15 mouse cellular contexts compared by ENCODE assay signal in the genomic region with DNA sequence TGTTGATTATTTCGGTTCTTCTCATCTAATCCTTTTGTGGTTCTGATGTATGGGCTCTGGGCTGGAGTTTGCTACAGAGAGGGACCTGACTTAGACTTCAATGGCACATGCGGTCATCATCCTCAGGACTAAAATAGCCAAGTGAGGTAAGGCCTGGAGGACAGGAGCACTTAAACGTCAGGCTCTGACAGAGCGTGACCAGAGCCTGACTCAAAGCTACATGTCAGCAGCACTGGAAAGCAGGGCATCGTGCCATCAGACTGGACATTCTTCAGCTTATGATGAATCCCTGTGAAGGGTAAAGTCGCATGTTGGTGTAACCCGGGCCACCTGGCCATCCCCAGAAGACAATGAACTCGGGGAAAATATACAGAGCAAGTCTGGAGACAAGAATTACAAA.
DNase-seq lines count a peak whose midpoint lies in the region; ATAC-seq and TF ChIP-seq lines count a peak whose summit lies in the region.
"Had no signal": no experiment of that assay in that cellular context is flagged by ENCODE, and none has a peak within 500 bp of the region (broad histone marks: within the 10 kb centered on the region; RNA-seq: fewer than 3 reads in every experiment).

No protein-coding gene starts in this region.

- no peaks in the 10 kb centered on the region for H3K9me3 ChIP-seq in CH12.LX (replicated peaks; ENCODE audit: low read length)
- H3K9me3 ChIP-seq in kidney, embryonic 15.5 days (replicated peaks) = no peaks in the 10 kb centered on the region
- H3K9me3 ChIP-seq in intestine, postnatal 0 days (ENCODE audit: control insufficient read depth) = no peaks in the 10 kb centered on the region
- H3K9me3 ChIP-seq: forebrain, embryonic 15.5 days; limb, embryonic 15.5 days had no signal

- H3K27me3 ChIP-seq in CH12.LX (replicated peaks) = no peaks in the 10 kb centered on the region
- no peaks in the 10 kb centered on the region for H3K27me3 ChIP-seq in heart, adult 2 months (ENCODE audit: control insufficient read depth, insufficient read depth, low read length)
- H3K27me3 ChIP-seq in kidney, embryonic 15.5 days = no peaks in the 10 kb centered on the region
- H3K27me3 ChIP-seq in intestine, postnatal 0 days (replicated peaks; ENCODE audit: control insufficient read depth, insufficient read depth, low read length) = no peaks in the 10 kb centered on the region
- H3K27me3 ChIP-seq: forebrain, embryonic 15.5 days; limb, embryonic 15.5 days had no signal

- 63% methylated on average over 8 of the region's 8 CpGs for WGBS in heart, adult 2 months
- 67% methylated on average over 8 of the region's 8 CpGs for WGBS in kidney, embryonic 15.5 days
- WGBS in intestine, postnatal 0 days = 84% methylated on average over 8 of the region's 8 CpGs

- TF ChIP-seq POLR2A in CH12.LX (IDR thresholded peaks at IDR 0.05; ENCODE audit: low read depth, low read length) = no peak
- TF ChIP-seq POLR2A in heart, adult 2 months (IDR thresholded peaks at IDR 0.05; ENCODE audit: insufficient read depth, low read depth, low read length) = no peak

- in situ Hi-C loops in CH12.LX (cut with MboI; ENCODE audit: low pct_ligation_motif_present, low pct_unique_long_range_greater_than_20kb, low sequenced_read_pairs) = no loop called here

- no peak for TF ChIP-seq CTCF in CH12.LX (conservative IDR thresholded peaks at IDR 0.05 in 1 of 2, IDR thresholded peaks at IDR 0.05 in 1 of 2; ENCODE audit: low read depth in 2 of 2, low read length in 2 of 2)
- TF ChIP-seq CTCF in heart, adult 2 months (IDR thresholded peaks at IDR 0.05) = no peak
- TF ChIP-seq CTCF in intestine, postnatal 0 days (IDR thresholded peaks at IDR 0.05; ENCODE audit: low read depth) = no peak

- H3K9ac ChIP-seq in CH12.LX (ENCODE audit: insufficient read depth, low read depth) = no peak overlapping the region
- H3K9ac ChIP-seq in heart, adult 2 months (ENCODE audit: low read depth, low read length) = no peak overlapping the region
- H3K9ac ChIP-seq in kidney, embryonic 15.5 days = no peak overlapping the region
- H3K9ac ChIP-seq in intestine, postnatal 0 days (ENCODE audit: low read depth, low read length) = no peak overlapping the region
- H3K9ac ChIP-seq: forebrain, embryonic 15.5 days; limb, embryonic 15.5 days had no signal

- DNase-seq in CH12.LX (ENCODE audit: extremely low read depth) = peak; percentile 3
- peak in 1 of 2 experiments; percentile 44 for DNase-seq in heart, adult 2 months
- peak; percentile 34 to 70 for DNase-seq in heart, postnatal 10 days
- no peak for DNase-seq in ovary, postnatal 14 days (ENCODE audit: low spot score)
- DNase-seq: cerebellum, postnatal 25 days; lung, adult 2 months; midbrain, embryonic 14.5 days; thymus, postnatal 36 days had no signal

- 0 out of 4 replicates have a peak, but pooled peaks cover 0 to 3% of the 10 kb centered on the region in 2 experiments for H3K4me1 ChIP-seq in CH12.LX (ENCODE audit: control insufficient read depth in 1 of 2, insufficient read depth in 2 of 2)
- H3K4me1 ChIP-seq in heart, adult 2 months (ENCODE audit: control insufficient read depth, insufficient read depth, low read length) = no peaks in the 10 kb centered on the region
- peaks cover 8% of the 10 kb centered on the region for H3K4me1 ChIP-seq in kidney, embryonic 15.5 days
- peaks cover 5% of the 10 kb centered on the region; the same call in 1 of the 2 replicates for H3K4me1 ChIP-seq in intestine, postnatal 0 days (replicated peaks; ENCODE audit: control insufficient read depth, insufficient read depth, low read length)
- H3K4me1 ChIP-seq: forebrain, embryonic 15.5 days; limb, embryonic 15.5 days had no signal

- no peak overlapping the region for H3K4me2 ChIP-seq in CH12.LX (ENCODE audit: insufficient read depth, low read depth, poor library complexity, severe bottlenecking)
- no peak overlapping the region for H3K4me2 ChIP-seq in kidney, embryonic 15.5 days
- no peak overlapping the region for H3K4me2 ChIP-seq in intestine, postnatal 0 days (replicated peaks; ENCODE audit: low read depth)
- H3K4me2 ChIP-seq: forebrain, embryonic 15.5 days; limb, embryonic 15.5 days had no signal

- TF ChIP-seq EP300 in CH12.LX (IDR thresholded peaks at IDR 0.05; ENCODE audit: low read length) = no peak
- peak; percentile 57; the same call in 1 of the 2 replicates for TF ChIP-seq EP300 in heart, adult 2 months (IDR thresholded peaks at IDR 0.05; ENCODE audit: insufficient read depth, low read depth, low read length)

- H3K36me3 ChIP-seq in CH12.LX (replicated peaks in 1 of 2; ENCODE audit: control insufficient read depth in 1 of 2, insufficient read depth in 1 of 2, low read length in 1 of 2) = no peaks in the 10 kb centered on the region
- H3K36me3 ChIP-seq in heart, adult 2 months (ENCODE audit: control insufficient read depth, insufficient read depth, low read length) = no peaks in the 10 kb centered on the region
- no peaks in the 10 kb centered on the region for H3K36me3 ChIP-seq in kidney, embryonic 15.5 days
- H3K36me3 ChIP-seq in intestine, postnatal 0 days (ENCODE audit: control insufficient read depth, insufficient read depth) = no peaks in the 10 kb centered on the region
- H3K36me3 ChIP-seq: forebrain, embryonic 15.5 days; limb, embryonic 15.5 days had no signal

- intact Hi-C loops in heart, adult 2 months (cut with DNase I) = no loop called here
- intact Hi-C loops in heart, postnatal 10 days (cut with DNase I) = loop anchor here (10.0 kb wide), 1 partner anchor 211 kb away; no protein-coding TSS in a partner anchor

- H3K27ac ChIP-seq in CH12.LX (ENCODE audit: insufficient read depth, low read depth) = no peak overlapping the region
- no peak overlapping the region for H3K27ac ChIP-seq in heart, adult 2 months
- no peak overlapping the region for H3K27ac ChIP-seq in kidney, embryonic 15.5 days
- no peak overlapping the region for H3K27ac ChIP-seq in intestine, postnatal 0 days (ENCODE audit: low read depth, low read length)
- H3K27ac ChIP-seq: forebrain, embryonic 15.5 days; limb, embryonic 15.5 days; macrophage had no signal

- no peaks in the 10 kb centered on the region for H3K79me2 ChIP-seq in CH12.LX (replicated peaks; ENCODE audit: control insufficient read depth, extremely low read depth, insufficient read depth, poor library complexity, severe bottlenecking)
- no peaks in the 10 kb centered on the region for H3K79me2 ChIP-seq in heart, adult 2 months (replicated peaks; ENCODE audit: control insufficient read depth, insufficient read depth, low read length)

- ATAC-seq in kidney, embryonic 15.5 days (replicated peaks; ENCODE audit: low FRiP score) = peak; percentile 67; the same call in 1 of the 2 replicates
- ATAC-seq in CD4-positive, CD25-positive, alpha-beta regulatory T cell, adult 4 months = no peak
- ATAC-seq in intestine, postnatal 0 days = no peak
- no peak for ATAC-seq in granulocyte monocyte progenitor cell, adult 5-6 weeks (replicated peaks; ENCODE audit: poor library complexity, severe bottlenecking)
- ATAC-seq: forebrain, embryonic 15.5 days had no signal

- no peak for TF ChIP-seq RAD21 in CH12.LX (IDR thresholded peaks at IDR 0.05; ENCODE audit: low read depth, low read length)

- no peak overlapping the region for H3K4me3 ChIP-seq in CH12.LX (replicated peaks in 1 of 3; ENCODE audit: low read depth in 2 of 3, low read length in 2 of 3, poor library complexity in 1 of 3)
- no peak overlapping the region for H3K4me3 ChIP-seq in heart, adult 2 months
- no peak overlapping the region for H3K4me3 ChIP-seq in kidney, embryonic 15.5 days (replicated peaks)
- H3K4me3 ChIP-seq in intestine, postnatal 0 days (ENCODE audit: low read depth, low read length) = no peak overlapping the region
- H3K4me3 ChIP-seq: forebrain, embryonic 15.5 days; limb, embryonic 15.5 days had no signal

- dilution Hi-C loops in CH12.LX (cut with MboI; ENCODE audit: extremely low pct_ligation_motif_present, extremely low pct_unique_long_range_greater_than_20kb, low sequenced_read_pairs) = no loop called here

TF ChIP-seq in CH12.LX, 34 proteins besides CTCF, POLR2A, EP300 and RAD21:
- TF ChIP-seq SIN3A (IDR thresholded peaks at IDR 0.05; ENCODE audit: low read length) (no peak), JUN (IDR thresholded peaks at IDR 0.05; ENCODE audit: insufficient read depth, low read depth, low read length) (no peak), NELFE (IDR thresholded peaks at IDR 0.05; ENCODE audit: low read depth, low read length) (no peak), BHLHE40 (IDR thresholded peaks at IDR 0.05; ENCODE audit: low read depth, low read length) (no peak), PAX5 (IDR thresholded peaks at IDR 0.05; ENCODE audit: low read length) (no peak), KAT2A (IDR thresholded peaks at IDR 0.05; ENCODE audit: insufficient replicate concordance, low read length) (no peak), CHD2 (IDR thresholded peaks at IDR 0.05; ENCODE audit: low read length) (no peak), MAZ (IDR thresholded peaks at IDR 0.05; ENCODE audit: low read depth, low read length) (no peak), SMC3 (IDR thresholded peaks at IDR 0.05; ENCODE audit: low read depth, low read length) (no peak), NRF1 (IDR thresholded peaks at IDR 0.05; ENCODE audit: low read depth, low read length) (no peak), ETS1 (conservative IDR thresholded peaks at IDR 0.05; ENCODE audit: low read depth, low read length) (no peak), MEF2A (IDR thresholded peaks at IDR 0.05; ENCODE audit: borderline replicate concordance, low read depth, low read length) (no peak), JUND (conservative IDR thresholded peaks at IDR 0.05; ENCODE audit: low read depth, low read length) (no peak), UBTF (IDR thresholded peaks at IDR 0.05; ENCODE audit: low read depth, low read length) (no peak)
